Mouse (Mus musculus): ENCODE data around the gene Olfr1039.
"Not testable (repeated sequence)": the region's sequence is repeated elsewhere in the genome, so short reads cannot be mapped to it uniquely, and the experiment has no call there.

- TF ChIP-seq POLR2A (IDR thresholded peaks at IDR 0.05; ENCODE audit: control insufficient read depth, extremely low read depth, insufficient read depth, low read length, poor library complexity); CTCF (IDR thresholded peaks at IDR 0.05; ENCODE audit: borderline replicate concordance, control insufficient read depth, extremely low read depth, insufficient read depth, low read length, poor library complexity): not testable (repeated sequence)
Observed at GRCm38 (mm10) chr2:86175422-86175821, 39.7 kb upstream of the Olfr1039 start.

All from thymus, adult 2 months (tissue).